Mouse (Mus musculus) myocyte (in vitro differentiated cells): ENCODE measurements around the gene Cntnap1. TPM values are rescaled to one million over a fixed set of nuclear protein-coding genes. Genes with fewer than 3 reads are reported as not detected.

Experiments
- H3K27me3 ChIP-seq: one replicate; pipeline ENCODE4 v1.6.1; 2011; ENCODE audit not compliant: control insufficient read depth, insufficient read depth, insufficient read length
- H3K36me3 ChIP-seq: one replicate; pipeline ENCODE4 v1.6.1; 2011; ENCODE audit not compliant: control insufficient read depth, insufficient read depth
- H3K4me2 ChIP-seq: one replicate; pipeline ENCODE4 v1.6.1; 2011; ENCODE audit warnings: low read depth, control low read depth
- H3K4me3 ChIP-seq: one replicate; pipeline ENCODE4 v1.5.1; 2011; ENCODE audit warnings: mild to moderate bottlenecking, control low read depth, moderate library complexity
- H3K79me2 ChIP-seq: one replicate; pipeline ENCODE4 v1.6.1; 2011; ENCODE audit not compliant: control insufficient read depth, insufficient read depth
- H3ac ChIP-seq: one replicate; pipeline ENCODE4 v1.6.1; 2011; ENCODE audit not compliant: control insufficient read depth, insufficient read length
- CEBPB ChIP-seq: IDR thresholded peaks from 2 replicates; pipeline ENCODE4 v1.6.1; 2011; ENCODE audit warnings: mild to moderate bottlenecking, moderate library complexity; ENCODE audit not compliant: poor library complexity, insufficient read depth, severe bottlenecking
- E2F4 ChIP-seq: IDR thresholded peaks from one replicate; pipeline ENCODE4 v1.6.1; 2011; ENCODE audit warnings: mild to moderate bottlenecking, control low read depth, moderate library complexity; ENCODE audit not compliant: insufficient read depth
- MAX ChIP-seq: IDR thresholded peaks from one replicate; pipeline ENCODE4 v1.6.1; 2011; ENCODE audit warnings: low read depth, mild to moderate bottlenecking, control low read depth
- MYOD1 ChIP-seq, 3 experiments: IDR thresholded peaks; one replicate each; pipeline ENCODE4 v1.6.1; 2011; ENCODE audit warnings: control low read depth in 2 of 3, low read depth in 2 of 3, mild to moderate bottlenecking in 2 of 3, moderate library complexity in 1 of 3; ENCODE audit not compliant: insufficient read length in 2 of 3, control insufficient read depth in 1 of 3
- MYOG ChIP-seq, 3 experiments: IDR thresholded peaks; one replicate each; pipeline ENCODE4 v1.6.1; 2011; ENCODE audit warnings: control low read depth in 2 of 3, low read depth in 2 of 3, mild to moderate bottlenecking in 2 of 3; ENCODE audit not compliant: insufficient read length in 2 of 3, control insufficient read depth in 1 of 3, insufficient read depth in 1 of 3
- POLR2A ChIP-seq: IDR thresholded peaks from one replicate; pipeline ENCODE4 v1.6.1; 2011; ENCODE audit warnings: low read depth, mild to moderate bottlenecking, control low read depth, moderate library complexity; ENCODE audit not compliant: insufficient read length
- POLR2AphosphoS2 ChIP-seq: IDR thresholded peaks from one replicate; pipeline ENCODE4 v1.6.1; 2011; ENCODE audit warnings: low read depth, control low read depth; ENCODE audit not compliant: insufficient read length
- REST ChIP-seq: IDR thresholded peaks from one replicate; pipeline ENCODE4 v1.6.1; 2011; ENCODE audit warnings: mild to moderate bottlenecking, control low read depth, moderate library complexity; ENCODE audit not compliant: insufficient read depth, insufficient read length
- SRF ChIP-seq: IDR thresholded peaks from one replicate; pipeline ENCODE4 v1.6.1; 2011; ENCODE audit warnings: low read depth; ENCODE audit not compliant: control insufficient read depth, insufficient read length
- TCF12 ChIP-seq: IDR thresholded peaks from one replicate; pipeline ENCODE4 v1.6.1; 2011; ENCODE audit warnings: mild to moderate bottlenecking, control low read depth; ENCODE audit not compliant: poor library complexity, insufficient read depth, severe bottlenecking
- TCF3 ChIP-seq: IDR thresholded peaks from one replicate; pipeline ENCODE4 v1.6.1; 2011; ENCODE audit warnings: low read depth, control low read depth; ENCODE audit not compliant: insufficient read length
- USF1 ChIP-seq: IDR thresholded peaks from one replicate; pipeline ENCODE4 v1.6.1; 2011; ENCODE audit warnings: low read depth, mild to moderate bottlenecking, control low read depth, moderate library complexity
- polyA plus RNA-seq: library from polyadenylated mRNA; unstranded; fragments of >200 nt; fragmentation: generic; extraction: Trizol; gene quantifications from one replicate; pipeline ENCODE4 v1.2.1, GENCODE M21; 2012; ENCODE audit warnings: missing spikeins

Cntnap1 gene
- polyA plus RNA-seq, 1 experiment: 1.3 TPM

DNA sequence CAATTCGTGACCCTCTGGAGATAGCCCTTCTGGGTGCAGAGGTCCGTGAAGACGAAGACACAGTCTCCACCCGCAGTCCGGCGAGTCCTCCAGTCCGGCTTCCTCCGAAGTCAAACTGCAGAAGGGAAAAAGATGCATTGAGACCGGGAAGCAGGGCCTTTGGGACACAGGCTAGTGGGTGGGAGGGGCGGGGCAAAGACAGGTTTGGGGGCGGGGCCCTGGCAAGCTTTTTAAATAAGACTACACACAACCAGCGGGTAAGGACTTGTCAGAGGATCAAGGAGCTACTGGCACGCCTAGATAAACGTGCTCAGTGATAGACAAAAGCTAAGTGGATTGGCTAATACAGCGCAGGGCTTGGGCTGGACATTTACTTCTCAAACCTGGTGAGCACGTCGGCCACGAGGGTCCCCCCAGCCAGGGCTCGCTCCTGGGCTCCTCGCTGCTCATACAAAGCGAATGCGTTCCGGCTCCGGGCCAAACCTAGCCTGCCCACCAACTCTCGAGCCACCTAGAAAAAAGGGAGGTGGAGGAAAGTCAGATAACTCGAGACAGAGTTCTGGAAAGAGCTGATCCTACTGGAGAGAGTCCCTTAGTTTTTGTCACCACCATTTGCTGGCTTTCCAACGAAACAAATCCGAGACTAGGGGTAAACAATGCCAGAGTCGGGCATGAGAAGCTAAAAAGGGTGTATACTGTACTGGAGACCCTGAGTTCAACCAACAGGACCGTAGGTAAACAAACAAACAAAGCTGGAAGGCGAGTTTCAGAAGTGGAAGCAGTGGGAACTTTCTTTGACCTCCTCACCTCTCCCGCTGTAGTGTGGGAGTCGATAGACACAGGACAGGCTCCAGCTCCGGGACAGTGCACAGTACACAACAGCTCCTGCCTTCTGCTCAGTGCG is 5.4 kb upstream of the Cntnap1 start:
- Histone ChIP-seq H3K36me3 (peaks cover 31% of the 10 kb centered on the region), H3ac (no peak overlapping the region), H3K4me3 (no peak overlapping the region), H3K4me2 (no peak overlapping the region), H3K79me2 (peaks cover 16% of the 10 kb centered on the region), H3K27me3 (no peaks in the 10 kb centered on the region)
- TF ChIP-seq POLR2A (no peak), MYOD1 (IDR thresholded peaks at IDR 0.05; ENCODE audit: control insufficient read depth in 1 of 3, insufficient read length in 2 of 3, low read depth in 2 of 3) (no peak), REST (no peak), CEBPB (no peak), POLR2AphosphoS2 (no peak), E2F4 (no peak), MYOG (IDR thresholded peaks at IDR 0.05; ENCODE audit: control insufficient read depth in 1 of 3, insufficient read depth in 1 of 3, insufficient read length in 2 of 3, low read depth in 2 of 3) (no peak), MAX (no peak), TCF3 (no peak), TCF12 (no peak)

- Histone ChIP-seq H3K4me3 (no peak overlapping the region), H3K79me2 (peaks cover 24% of the 10 kb centered on the region), H3K36me3 (peaks cover 31% of the 10 kb centered on the region), H3ac (no peak overlapping the region), H3K27me3 (no peaks in the 10 kb centered on the region), H3K4me2 (no peak overlapping the region)
- TF ChIP-seq SRF (no peak), POLR2A (no peak), POLR2AphosphoS2 (no peak), MYOG (IDR thresholded peaks at IDR 0.05; ENCODE audit: control insufficient read depth in 1 of 3, insufficient read depth in 1 of 3, insufficient read length in 2 of 3, low read depth in 2 of 3) (no peak), TCF3 (no peak), MYOD1 (IDR thresholded peaks at IDR 0.05; ENCODE audit: control insufficient read depth in 1 of 3, insufficient read length in 2 of 3, low read depth in 2 of 3) (no peak), E2F4 (no peak), CEBPB (no peak), REST (no peak), USF1 (no peak), TCF12 (no peak), MAX (no peak)
These were observed 4.0 kb upstream of the Cntnap1 start for GRCm38 (mm10) chr11:101166357-101166756.

DNA sequence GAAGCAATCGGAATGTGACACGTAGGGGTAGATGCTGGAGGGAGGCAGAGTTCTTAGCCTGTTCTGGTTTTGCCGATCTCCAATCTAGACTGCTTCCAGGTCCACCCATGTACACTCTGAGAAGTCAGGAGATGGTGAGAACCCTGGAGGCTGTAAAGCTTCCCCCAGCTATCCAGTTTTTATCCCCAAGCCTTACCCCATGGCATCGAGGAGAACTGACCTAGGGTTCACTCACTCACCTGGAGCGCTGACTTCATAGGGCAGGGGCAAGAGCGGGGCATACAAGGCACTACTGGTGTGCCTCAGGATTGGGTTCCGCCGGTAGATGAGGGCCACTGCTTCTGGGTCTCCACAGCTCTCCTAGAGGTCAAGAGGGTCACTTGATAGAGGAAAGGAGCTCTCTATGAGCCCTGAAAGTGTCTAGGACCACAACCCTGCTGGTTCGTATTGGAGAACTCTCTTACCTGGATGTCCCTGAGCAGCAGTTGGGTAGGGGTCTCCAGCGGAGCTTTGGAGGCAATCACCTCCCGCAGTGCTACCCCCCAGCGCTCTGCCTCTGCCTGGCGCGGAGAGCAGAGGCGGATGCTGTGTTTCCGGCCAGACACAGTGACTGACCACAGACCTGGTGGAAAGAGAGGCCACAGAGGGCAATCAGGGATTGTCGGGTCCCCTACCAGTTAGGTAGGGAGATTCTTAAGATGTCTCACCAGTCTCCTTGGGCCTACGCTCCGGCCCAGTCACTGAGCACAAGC is 2.9 kb upstream of the Cntnap1 start:
- peaks cover 31% of the 10 kb centered on the region for H3K36me3 ChIP-seq
- H3K4me2 ChIP-seq: no peak overlapping the region
- peaks cover 24% of the 10 kb centered on the region for H3K79me2 ChIP-seq
- H3K4me3 ChIP-seq: peak overlapping the region; percentile 99
- no peaks in the 10 kb centered on the region for H3K27me3 ChIP-seq
- TF ChIP-seq USF1: no peak
- no peak for TF ChIP-seq MYOD1 (IDR thresholded peaks at IDR 0.05; ENCODE audit: control insufficient read depth in 1 of 3, insufficient read length in 2 of 3, low read depth in 2 of 3)
- no peak for TF ChIP-seq TCF3
- no peak for TF ChIP-seq REST
- TF ChIP-seq MAX: no peak
- TF ChIP-seq E2F4: no peak
- no peak for TF ChIP-seq POLR2AphosphoS2
- TF ChIP-seq POLR2A: no peak
- no peak for TF ChIP-seq MYOG (IDR thresholded peaks at IDR 0.05; ENCODE audit: control insufficient read depth in 1 of 3, insufficient read depth in 1 of 3, insufficient read length in 2 of 3, low read depth in 2 of 3)
- no peak for TF ChIP-seq TCF12
- TF ChIP-seq CEBPB: no peak
- TF ChIP-seq SRF: no peak
- no peak overlapping the region for H3ac ChIP-seq

- no peak for TF ChIP-seq SRF
- TF ChIP-seq POLR2AphosphoS2: no peak
- TF ChIP-seq MAX: no peak
- no peak for TF ChIP-seq MYOG (IDR thresholded peaks at IDR 0.05; ENCODE audit: control insufficient read depth in 1 of 3, insufficient read depth in 1 of 3, insufficient read length in 2 of 3, low read depth in 2 of 3)
- TF ChIP-seq E2F4: no peak
- TF ChIP-seq TCF3: no peak
- TF ChIP-seq MYOD1 (IDR thresholded peaks at IDR 0.05; ENCODE audit: control insufficient read depth in 1 of 3, insufficient read length in 2 of 3, low read depth in 2 of 3): no peak
- TF ChIP-seq USF1: no peak
- no peak for TF ChIP-seq CEBPB
- no peak for TF ChIP-seq TCF12
- TF ChIP-seq POLR2A: no peak
- TF ChIP-seq REST: no peak
- peak overlapping the region; percentile 25 for H3K4me2 ChIP-seq
- no peaks in the 10 kb centered on the region for H3K27me3 ChIP-seq
- H3K4me3 ChIP-seq: peak overlapping the region; percentile 99
- peaks cover 31% of the 10 kb centered on the region for H3K36me3 ChIP-seq
- H3ac ChIP-seq: no peak overlapping the region
- peaks cover 24% of the 10 kb centered on the region for H3K79me2 ChIP-seq
These were observed 2.4 kb upstream of the Cntnap1 start for GRCm38 (mm10) chr11:101167963-101168300.
